Mouse (Mus musculus): Measurements from ENCODE around the gene Fbxl18. TPM values are rescaled to one million over a fixed set of nuclear protein-coding genes. Genes with fewer than 3 reads are reported as not detected.
A peak's percentile ranks its signal among the peaks of the same experiment; 100 is the strongest.
"Not testable (repeated sequence)": the region's sequence is repeated elsewhere in the genome, so short reads cannot be mapped to it uniquely, and the experiment has no call there.

The Fbxl18 gene
- total RNA-seq, 2 experiments from 2014 or later = 9.7 to 9.8 TPM

- no peak for DNase-seq (ENCODE audit: low spot score in 2 of 2)
Measured at GRCm38 (mm10) chr5:142875513-142875905, 19.7 kb downstream of the Fbxl18 start.

- DNase-seq (ENCODE audit: low spot score in 2 of 2) = peak in 1 of 2 experiments; percentile 15
Measured at GRCm38 (mm10) chr5:142874791-142875512, 20.3 kb downstream of the Fbxl18 start.

GRCm38 (mm10) chr5:142873718-142874117, 21.5 kb downstream of the Fbxl18 start:
- no peak for DNase-seq (ENCODE audit: low spot score in 2 of 2)

GRCm38 (mm10) chr5:142871765-142872164, 23.5 kb downstream of the Fbxl18 start:
- DNase-seq (ENCODE audit: low spot score in 2 of 2) = no peak

- no peak for DNase-seq (ENCODE audit: low spot score in 2 of 2)
Measured at GRCm38 (mm10) chr5:142869463-142869862, 25.8 kb downstream of the Fbxl18 start.

- no peak for DNase-seq (ENCODE audit: low spot score in 2 of 2)
Measured at GRCm38 (mm10) chr5:142857763-142858229, 37.4 kb downstream of the Fbxl18 start.

- DNase-seq (ENCODE audit: low spot score in 2 of 2) = no peak
Measured at GRCm38 (mm10) chr5:142856408-142856807, 38.8 kb downstream of the Fbxl18 start.

GRCm38 (mm10) chr5:142854877-142855276, 40.3 kb downstream of the Fbxl18 start:
- peak in 1 of 2 experiments; percentile 60 for DNase-seq (ENCODE audit: low spot score in 2 of 2)

GRCm38 (mm10) chr5:142853585-142853984, 41.6 kb downstream of the Fbxl18 start:
- no peak for DNase-seq (ENCODE audit: low spot score in 2 of 2)

- DNase-seq (ENCODE audit: low spot score in 2 of 2) = no peak
Measured at GRCm38 (mm10) chr5:142851681-142852049, 43.6 kb downstream of the Fbxl18 start.

- DNase-seq (ENCODE audit: low spot score in 2 of 2) = no peak
Measured at GRCm38 (mm10) chr5:142850916-142851680, 44.1 kb downstream of the Fbxl18 start.

GRCm38 (mm10) chr5:142850476-142850875, 44.7 kb downstream of the Fbxl18 start:
- DNase-seq (ENCODE audit: low spot score in 2 of 2) = no peak

GRCm38 (mm10) chr5:142848911-142849310, 46.3 kb downstream of the Fbxl18 start:
- DNase-seq (ENCODE audit: low spot score in 2 of 2) = no peak

GRCm38 (mm10) chr5:142848149-142848548, 47.1 kb downstream of the Fbxl18 start:
- DNase-seq (ENCODE audit: low spot score in 2 of 2) = no peak

- DNase-seq (ENCODE audit: low spot score in 2 of 2) = no peak
Measured at GRCm38 (mm10) chr5:142844467-142844866, 50.8 kb downstream of the Fbxl18 start.

- no peak for DNase-seq (ENCODE audit: low spot score in 2 of 2)
Measured at GRCm38 (mm10) chr5:142842137-142842642, 53.0 kb downstream of the Fbxl18 start.

GRCm38 (mm10) chr5:142841372-142842136, 53.7 kb downstream of the Fbxl18 start:
- DNase-seq (ENCODE audit: low spot score in 2 of 2) = no peak

- not testable (repeated sequence) for DNase-seq (ENCODE audit: low spot score in 2 of 2)
Measured at GRCm38 (mm10) chr5:142837427-142837826, 57.8 kb downstream of the Fbxl18 start.

- DNase-seq (ENCODE audit: low spot score in 2 of 2) = no peak
Measured at GRCm38 (mm10) chr5:142836891-142837290, 58.3 kb downstream of the Fbxl18 start.

- no peak for DNase-seq (ENCODE audit: low spot score in 2 of 2)
Measured at GRCm38 (mm10) chr5:142833646-142834438, 61.4 kb downstream of the Fbxl18 start.

GRCm38 (mm10) chr5:142826131-142826530, 69.1 kb downstream of the Fbxl18 start:
- no peak for DNase-seq (ENCODE audit: low spot score in 2 of 2)

Measured in gastrocnemius, postnatal 4 days (tissue).